Mouse (Mus musculus) ZHBTc4 (cell line): ENCODE data around the gene Kif13a.

Experiments used
- DNase-seq: peaks from one replicate; pipeline ENCODE4 v3.0.0-alpha.2; 2011; ENCODE audit warnings: low read depth, low spot score

Kif13a gene

GRCm38 (mm10) chr13:46729998-46730397 lies 199.7 kb downstream of the Kif13a start:
- DNase-seq, result no peak

GRCm38 (mm10) chr13:46728411-46728810 lies 201.3 kb downstream of the Kif13a start:
- no peak for DNase-seq

GRCm38 (mm10) chr13:46727837-46728268 lies 201.8 kb downstream of the Kif13a start, which contains the start of gene Nup153:
TSS of gene Nup153 (minus strand) at chr13:46727940.
- DNase-seq, result peak; percentile 100

GRCm38 (mm10) chr13:46727038-46727836 lies 202.4 kb downstream of the Kif13a start:
- DNase-seq, result peak; percentile 81

- no peak for DNase-seq
These were observed 203.2 kb downstream of the Kif13a start for GRCm38 (mm10) chr13:46726288-46727037.

GRCm38 (mm10) chr13:46725227-46725626 lies 204.4 kb downstream of the Kif13a start:
- DNase-seq, result peak; percentile 17

GRCm38 (mm10) chr13:46724371-46724770 lies 205.3 kb downstream of the Kif13a start:
- peak; percentile 35 for DNase-seq

- DNase-seq, result no peak
These were observed 208.7 kb downstream of the Kif13a start for GRCm38 (mm10) chr13:46721009-46721408.

- no peak for DNase-seq
These were observed 210.7 kb downstream of the Kif13a start for GRCm38 (mm10) chr13:46718893-46719400.

- peak; percentile 61 for DNase-seq
These were observed 213.6 kb downstream of the Kif13a start for GRCm38 (mm10) chr13:46715976-46716639.

- no peak for DNase-seq
These were observed 216.2 kb downstream of the Kif13a start for GRCm38 (mm10) chr13:46713486-46713885.

- DNase-seq, result peak; percentile 28
These were observed 226.5 kb downstream of the Kif13a start for GRCm38 (mm10) chr13:46703138-46703537.

- no peak for DNase-seq
These were observed 228.2 kb downstream of the Kif13a start for GRCm38 (mm10) chr13:46701486-46701885.

GRCm38 (mm10) chr13:46699372-46699771 lies 230.3 kb downstream of the Kif13a start:
- no peak for DNase-seq
